Mouse (Mus musculus) megakaryocyte, embryonic 14.5 days (primary cell): ENCODE measurements around the gene Mapk10.

Experiments used
- FLI1 ChIP-seq: IDR thresholded peaks from 2 replicates; pipeline ENCODE4 v1.6.1; 2012; ENCODE audit warnings: low read length, inconsistent platforms, mixed read lengths
- GATA1 ChIP-seq: IDR thresholded peaks from 3 replicates; pipeline ENCODE4 v1.6.1; 2012; ENCODE audit warnings: mixed read lengths, low read length, inconsistent platforms, borderline replicate concordance

- TF ChIP-seq GATA1 (no peak), FLI1 (no peak)
These were observed 29.5 kb downstream of the Mapk10 start for GRCm38 (mm10) chr5:103181622-103182021.
